Mouse (Mus musculus) stomach, postnatal 0 days (tissue): ENCODE measurements around the gene Kcnh5. TPM values are rescaled to one million over a fixed set of nuclear protein-coding genes. Genes with fewer than 3 reads are reported as not detected.

Source experiments
- ATAC-seq: fragments of 200-750 bp; cut with Nextera tagmentation; 2 replicates; pipeline ENCODE4 v1.8.0; 2017; ENCODE audit not compliant: low FRiP score, low TSS enrichment
- DNase-seq: peaks from one replicate; pipeline ENCODE4 v3.0.0-alpha.2; 2016; ENCODE audit warnings: low spot score
- H3K27ac ChIP-seq: fragments of 300-500 bp; sonication (generic); replicated peaks from 2 replicates; pipeline ENCODE4 v1.5.1; 2014; ENCODE audit warnings: mild to moderate bottlenecking, control low read depth
- H3K27me3 ChIP-seq: fragments of 300-500 bp; sonication (generic); 2 replicates; pipeline ENCODE4 v1.6.1; 2014; ENCODE audit warnings: low read length; ENCODE audit not compliant: control insufficient read depth, insufficient read depth
- H3K36me3 ChIP-seq: fragments of 300-500 bp; sonication (generic); 2 replicates; pipeline ENCODE4 v1.6.1; 2014; ENCODE audit warnings: low read length, mixed read lengths; ENCODE audit not compliant: control insufficient read depth, insufficient read depth
- H3K4me1 ChIP-seq: fragments of 300-500 bp; sonication (generic); replicated peaks from 2 replicates; pipeline ENCODE4 v1.6.1; 2014; ENCODE audit warnings: antibody characterized with exemption; ENCODE audit not compliant: control insufficient read depth, insufficient read depth
- H3K4me2 ChIP-seq: fragments of 300-500 bp; sonication (generic); replicated peaks from 2 replicates; pipeline ENCODE4 v1.6.1; 2014; ENCODE audit warnings: low read depth, mild to moderate bottlenecking, control low read depth, moderate library complexity
- H3K4me3 ChIP-seq: fragments of 300-500 bp; sonication (generic); 2 replicates; pipeline ENCODE4 v1.5.1; 2014; ENCODE audit warnings: low read depth, low read length, control low read depth
- H3K9ac ChIP-seq: fragments of 300-500 bp; sonication (generic); 2 replicates; pipeline ENCODE4 v1.6.1; 2014; ENCODE audit warnings: mild to moderate bottlenecking, low read length, control low read depth, mixed read lengths
- H3K9me3 ChIP-seq: fragments of 300-500 bp; sonication (generic); 2 replicates; pipeline ENCODE4 v1.6.1; 2016; ENCODE audit warnings: low read length; ENCODE audit not compliant: control insufficient read depth
- CTCF ChIP-seq: IDR thresholded peaks from 2 replicates; pipeline ENCODE4 v1.5.1; 2016; ENCODE audit warnings: antibody characterized with exemption, low read depth, mild to moderate bottlenecking, moderate library complexity
- EP300 ChIP-seq: optimal IDR thresholded peaks from 2 replicates; pipeline ENCODE3; 2016; ENCODE audit warnings: antibody characterized with exemption
- WGBS: fragments of 180-500 bp; shearing (Covaris S2); extraction: QIAGEN DNeasy Blood & Tissue Kit; methylation state at CpG from one replicate; pipeline ENCODE4 v1.1.7; 2014; 5-methylcytosine and 5-hydroxymethylcytosine counted together
- polyA plus RNA-seq: library from polyadenylated mRNA; unstranded; fragments of >200 nt; fragmentation: Nextera tagmentation; extraction: Ambion mirVana; gene quantifications from 2 replicates; pipeline ENCODE4 v1.2.1, GENCODE M21; 2015

Gene Kcnh5
- polyA plus RNA-seq, 1 experiment from 2014 or later, result not detected

- no peaks in the 10 kb centered on the region for H3K27me3 ChIP-seq
- DNase-seq (no peak), ATAC-seq (no peak)
- H3K9me3 ChIP-seq, result no peaks in the 10 kb centered on the region
- H3K4me1 ChIP-seq, result no peaks in the 10 kb centered on the region
- H3K4me2 ChIP-seq, result no peak overlapping the region
- no peak overlapping the region for H3K4me3 ChIP-seq
- H3K9ac ChIP-seq, result no peak overlapping the region
- H3K36me3 ChIP-seq, result no peaks in the 10 kb centered on the region
- no peak overlapping the region for H3K27ac ChIP-seq
- TF ChIP-seq EP300 (no peak), CTCF (no peak)
- 81% methylated on average over 12 of the region's 12 CpGs for WGBS
Measured at GRCm38 (mm10) chr12:74848611-74849347, 328.4 kb downstream of the Kcnh5 start.

Other genes starting within 250 kb of the Kcnh5 start
- 41.2 and 43.0 TPM in 2 replicates for gene Rhoj, start 131.0 kb upstream of the Kcnh5 start, polyA plus RNA-seq
- gene Gphb5, start 239.4 kb upstream of the Kcnh5 start, polyA plus RNA-seq, result not detected in 2 replicates